Mouse (Mus musculus) mouse trophoblast stem cell (cell line): ENCODE results near the gene Ripor3.

ENCODE experiments used
- in situ Hi-C, 2 experiments: fragments of 300-500 bp; cut with MseI, MboI; formaldehyde crosslinking; loops; 2 replicates in 1 of 2; 3 replicates in 1 of 2; pipeline ENCODE4 v1.15.1; 2025

Gene Ripor3

GRCm38 (mm10) chr2:167932727-167933231, 77.6 kb downstream of the Ripor3 start:
- in situ Hi-C loops: no loop called here

DNA sequence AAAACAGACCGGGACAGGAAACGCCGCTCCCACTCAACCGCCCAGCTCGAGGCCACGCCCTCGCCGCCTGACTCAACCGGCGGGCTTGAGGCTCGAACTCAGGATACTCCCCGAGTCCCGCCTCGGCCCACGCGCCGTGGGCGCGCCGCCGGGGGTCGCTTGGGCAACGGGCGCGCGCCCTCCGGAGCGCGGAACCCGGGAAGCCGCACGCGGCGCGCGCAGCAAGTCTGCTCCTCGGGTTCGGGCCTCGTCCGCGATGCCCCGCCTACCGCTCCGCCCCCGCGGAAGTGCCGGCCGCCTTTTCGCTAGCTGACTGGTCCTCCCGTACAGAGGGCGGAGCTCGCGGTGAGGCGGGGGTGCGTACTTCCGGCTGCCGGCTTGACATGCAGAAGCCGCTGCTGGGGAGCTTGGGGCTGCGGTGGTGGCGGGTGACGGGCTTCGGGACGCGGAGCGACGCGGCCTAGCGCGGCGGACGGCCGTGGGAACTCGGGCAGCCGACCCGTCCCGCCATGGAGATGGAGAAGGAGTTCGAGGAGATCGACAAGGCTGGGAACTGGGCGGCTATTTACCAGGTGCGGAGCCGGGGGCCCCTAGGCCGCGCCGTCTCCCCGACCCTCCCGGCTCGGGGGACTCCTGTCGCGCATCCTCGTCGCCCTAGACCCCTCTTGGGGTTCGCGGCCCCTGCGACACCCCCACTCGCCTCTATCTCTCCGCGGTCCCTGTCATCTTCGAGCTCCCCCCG, 78.3 kb downstream of the Ripor3 start, which contains the start of gene Ptpn1:
Gene Ptpn1, plus strand, starts transcription at position 73 of the 742 bp plus-strand sequence.
- in situ Hi-C loops: no loop called here

GRCm38 (mm10) chr2:167930975-167931374, 79.4 kb downstream of the Ripor3 start:
- in situ Hi-C loops: no loop called here
